Mouse (Mus musculus): ENCODE results near the gene Ccs.
"Not testable (repeated sequence)": the region's sequence is repeated elsewhere in the genome, so short reads cannot be mapped to it uniquely, and the experiment has no call there.

Ccs gene

GRCm38 (mm10) chr19:4839149-4839548 is at the start of gene Ccs, which contains the start of gene Ccdc87:
TSS of gene Ccs (minus strand) at chr19:4839332.
TSS of gene Ccdc87 (plus strand) at chr19:4839366.
- DNase-seq (ENCODE audit: low read depth, low spot score), result peak; percentile 96

GRCm38 (mm10) chr19:4883961-4884360 is 44.8 kb upstream of the Ccs start:
- no peak for DNase-seq (ENCODE audit: low read depth, low spot score)

GRCm38 (mm10) chr19:4879324-4879703 is 40.2 kb upstream of the Ccs start:
- DNase-seq (ENCODE audit: low read depth, low spot score), result no peak

GRCm38 (mm10) chr19:4878405-4879323 is 39.5 kb upstream of the Ccs start, which contains the start of gene Zdhhc24:
TSS of gene Zdhhc24 (plus strand) at chr19:4878668.
- DNase-seq (ENCODE audit: low read depth, low spot score), result peak; percentile 97

- no peak for DNase-seq (ENCODE audit: low read depth, low spot score)
These were observed 38.7 kb upstream of the Ccs start, which contains the start of gene Actn3 for GRCm38 (mm10) chr19:4877785-4878184. TSS of gene Actn3 (minus strand) at chr19:4877909.

- DNase-seq (ENCODE audit: low read depth, low spot score), result no peak
These were observed 37.6 kb upstream of the Ccs start for GRCm38 (mm10) chr19:4876755-4877154.

- no peak for DNase-seq (ENCODE audit: low read depth, low spot score)
These were observed 37.1 kb upstream of the Ccs start for GRCm38 (mm10) chr19:4876241-4876640.

GRCm38 (mm10) chr19:4874613-4875012 is 35.5 kb upstream of the Ccs start:
- not testable (repeated sequence) for DNase-seq (ENCODE audit: low read depth, low spot score)

GRCm38 (mm10) chr19:4865147-4865546 is 26.0 kb upstream of the Ccs start:
- DNase-seq (ENCODE audit: low read depth, low spot score), result no peak

GRCm38 (mm10) chr19:4863048-4863447 is 23.9 kb upstream of the Ccs start:
- peak; percentile 41 for DNase-seq (ENCODE audit: low read depth, low spot score)

- no peak for DNase-seq (ENCODE audit: low read depth, low spot score)
These were observed 19.9 kb upstream of the Ccs start for GRCm38 (mm10) chr19:4859081-4859480.

GRCm38 (mm10) chr19:4855951-4856350 is 16.8 kb upstream of the Ccs start:
- DNase-seq (ENCODE audit: low read depth, low spot score), result no peak

GRCm38 (mm10) chr19:4855470-4855820 is 16.3 kb upstream of the Ccs start:
- no peak for DNase-seq (ENCODE audit: low read depth, low spot score)

- peak; percentile 88 for DNase-seq (ENCODE audit: low read depth, low spot score)
These were observed 15.7 kb upstream of the Ccs start, which contains the start of gene Ctsf for GRCm38 (mm10) chr19:4854552-4855469. TSS of gene Ctsf (plus strand) at chr19:4855130.

GRCm38 (mm10) chr19:4850281-4850680 is 11.1 kb upstream of the Ccs start:
- DNase-seq (ENCODE audit: low read depth, low spot score), result no peak

- DNase-seq (ENCODE audit: low read depth, low spot score), result no peak
These were observed 10.7 kb upstream of the Ccs start for GRCm38 (mm10) chr19:4849800-4850199.

GRCm38 (mm10) chr19:4847490-4847889 is 8.4 kb upstream of the Ccs start:
- peak; percentile 29 for DNase-seq (ENCODE audit: low read depth, low spot score)

GRCm38 (mm10) chr19:4845846-4846245 is 6.7 kb upstream of the Ccs start:
- no peak for DNase-seq (ENCODE audit: low read depth, low spot score)

GRCm38 (mm10) chr19:4842611-4843010 is 3.5 kb upstream of the Ccs start:
- no peak for DNase-seq (ENCODE audit: low read depth, low spot score)

- no peak for DNase-seq (ENCODE audit: low read depth, low spot score)
These were observed 1.7 kb upstream of the Ccs start for GRCm38 (mm10) chr19:4840848-4841247.

GRCm38 (mm10) chr19:4838526-4839140 is 499 bp downstream of the Ccs start:
- no peak for DNase-seq (ENCODE audit: low read depth, low spot score)

- DNase-seq (ENCODE audit: low read depth, low spot score), result no peak
These were observed 2.1 kb downstream of the Ccs start for GRCm38 (mm10) chr19:4837049-4837448.
